Mouse (Mus musculus) right cerebral cortex, adult 18-20 months (tissue): ENCODE data around the gene Rgs3.
"Not testable (repeated sequence)": the region's sequence is repeated elsewhere in the genome, so short reads cannot be mapped to it uniquely, and the experiment has no call there.

Experiments
- DNase-seq: peaks from one replicate; pipeline ENCODE4 v3.0.0; 2022; ENCODE audit warnings: mixed read lengths

Rgs3 gene

DNA sequence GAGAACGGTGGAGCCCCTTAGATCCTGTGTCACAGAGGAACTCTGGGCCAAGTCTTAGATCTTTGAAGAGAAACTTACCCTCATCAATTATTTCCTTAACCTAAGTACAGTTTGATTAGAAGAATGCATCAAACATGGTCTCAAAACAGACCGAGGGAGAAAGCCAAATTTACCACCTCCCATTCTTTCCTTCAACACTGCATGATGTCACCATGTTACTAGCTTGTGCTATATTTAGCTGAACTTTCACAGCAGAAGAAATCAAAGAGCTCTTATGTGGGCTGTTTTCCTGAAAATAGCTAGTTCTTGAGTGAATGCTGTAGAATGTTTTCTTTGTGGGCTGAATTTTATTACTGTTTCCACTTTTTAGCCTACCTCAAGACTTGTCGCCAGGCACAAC, 2.2 kb upstream of the Rgs3 start:
- no peak for DNase-seq

- peak; percentile 70 for DNase-seq
Observed at GRCm38 (mm10) chr4:62560963-62561629, 1.4 kb downstream of the Rgs3 start.

DNA sequence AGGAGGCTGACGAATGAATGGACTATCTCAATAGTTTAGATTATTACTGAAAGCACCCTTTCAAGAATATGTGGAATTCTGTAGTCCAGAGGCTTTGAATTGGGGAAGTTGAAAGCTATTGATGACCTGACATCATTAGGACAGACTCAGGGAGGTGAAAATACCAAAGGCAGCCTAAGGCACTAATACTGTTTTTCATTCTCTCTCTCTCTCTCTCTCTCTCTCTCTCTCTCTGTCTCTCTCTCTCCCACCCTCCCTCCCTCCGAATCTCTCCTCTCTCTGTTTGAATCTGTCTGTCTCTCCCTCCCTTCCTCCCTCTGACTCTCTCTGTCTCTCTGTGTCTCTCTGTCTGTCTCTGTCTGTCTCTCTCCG, 2.0 kb downstream of the Rgs3 start:
- DNase-seq = no peak

GRCm38 (mm10) chr4:62562006-62562405, 2.4 kb downstream of the Rgs3 start:
- DNase-seq = no peak

- DNase-seq = no peak
Observed at GRCm38 (mm10) chr4:62566530-62566929, 6.9 kb downstream of the Rgs3 start.

GRCm38 (mm10) chr4:62567696-62568095, 8.0 kb downstream of the Rgs3 start:
- no peak for DNase-seq

- DNase-seq = no peak
Observed at GRCm38 (mm10) chr4:62568359-62568758, 8.7 kb downstream of the Rgs3 start.

- DNase-seq = no peak
Observed at GRCm38 (mm10) chr4:62569603-62570002, 10.0 kb downstream of the Rgs3 start.

DNA sequence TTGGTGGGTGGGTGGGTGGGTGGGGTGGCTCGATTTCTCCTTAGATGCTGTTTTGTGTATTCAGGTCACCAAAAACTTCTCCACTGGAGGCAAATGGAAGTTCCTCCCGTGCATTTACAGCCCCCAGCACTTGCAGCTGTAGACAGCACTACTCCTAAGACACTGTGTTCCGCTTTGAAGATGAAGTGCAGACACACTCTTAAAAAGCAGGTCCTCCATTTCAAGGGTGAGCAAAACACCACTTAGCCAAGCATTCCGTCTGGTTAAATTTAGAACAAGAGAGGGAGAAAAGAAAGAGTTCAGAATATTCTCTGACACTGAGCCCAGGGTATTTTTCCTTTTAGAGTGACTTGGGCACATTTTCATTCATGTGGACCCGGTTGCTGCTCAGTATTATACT, 10.4 kb downstream of the Rgs3 start:
- no peak for DNase-seq

- DNase-seq = peak; percentile 43
Observed at GRCm38 (mm10) chr4:62582365-62583264, 23.0 kb downstream of the Rgs3 start.

- peak; percentile 50 for DNase-seq
Observed at GRCm38 (mm10) chr4:62583265-62584092, 23.8 kb downstream of the Rgs3 start.

GRCm38 (mm10) chr4:62587067-62587466, 27.4 kb downstream of the Rgs3 start:
- DNase-seq = no peak

DNA sequence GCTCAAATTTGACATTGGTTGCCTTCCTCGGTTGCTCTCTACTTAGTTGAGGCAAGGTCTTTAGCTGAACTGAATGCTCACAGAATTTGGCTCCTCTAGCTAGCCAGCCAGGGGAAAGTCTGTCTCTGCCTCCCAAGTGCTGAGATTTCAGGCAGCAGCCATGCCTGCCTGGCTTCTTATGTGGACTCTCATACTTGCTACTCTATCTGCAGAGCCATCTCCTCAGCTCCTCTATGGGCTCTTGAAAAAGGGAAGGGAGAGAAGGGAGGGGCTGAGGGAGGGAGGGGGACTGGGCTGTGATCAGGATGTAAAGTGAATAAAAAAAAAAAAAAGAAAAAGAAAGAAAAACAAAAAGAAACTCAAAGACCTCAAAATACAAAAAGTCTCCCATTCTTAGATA, 31.2 kb downstream of the Rgs3 start:
- no peak for DNase-seq

GRCm38 (mm10) chr4:62591326-62591725, 31.7 kb downstream of the Rgs3 start:
- DNase-seq = no peak

- not testable (repeated sequence) for DNase-seq
Observed at GRCm38 (mm10) chr4:62593546-62594240, 34.0 kb downstream of the Rgs3 start.

- DNase-seq = no peak
Observed at GRCm38 (mm10) chr4:62594442-62594841, 34.8 kb downstream of the Rgs3 start.

DNA sequence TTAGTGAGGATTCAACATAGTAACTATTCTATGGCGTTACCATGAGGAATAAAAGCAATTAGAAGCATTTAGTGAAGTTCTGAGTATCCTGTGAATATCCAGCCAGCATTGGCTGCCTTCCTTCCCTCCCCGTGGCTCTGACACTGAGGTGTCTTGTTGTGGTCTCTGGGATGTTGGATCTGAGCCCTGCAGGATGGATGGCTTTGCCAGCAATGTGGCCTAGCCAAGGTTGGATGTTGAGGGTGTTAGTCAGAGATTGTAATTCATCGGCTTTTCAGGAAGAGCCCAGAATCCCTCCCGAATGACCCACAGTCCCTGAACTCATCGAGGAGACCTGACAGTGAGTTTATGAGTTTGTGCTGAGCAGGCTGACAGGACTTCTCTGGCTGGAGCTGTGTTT, 36.4 kb downstream of the Rgs3 start:
- DNase-seq = no peak

- no peak for DNase-seq
Observed at GRCm38 (mm10) chr4:62600549-62600948, 40.9 kb downstream of the Rgs3 start.

GRCm38 (mm10) chr4:62603607-62604006, 44.0 kb downstream of the Rgs3 start:
- DNase-seq = no peak

- DNase-seq = no peak
Observed at GRCm38 (mm10) chr4:62604094-62604493, 44.4 kb downstream of the Rgs3 start.

GRCm38 (mm10) chr4:62605856-62606541, 46.4 kb downstream of the Rgs3 start:
- DNase-seq = no peak

GRCm38 (mm10) chr4:62606542-62606882, 46.9 kb downstream of the Rgs3 start:
- DNase-seq = no peak
